Mouse (Mus musculus) CH12F3 (cell line): ENCODE data around the gene Glra4.
"Not testable (repeated sequence)": the region's sequence is repeated elsewhere in the genome, so short reads cannot be mapped to it uniquely, and the experiment has no call there.

Experiments used
- in situ Hi-C: fragments of 300-500 bp; cut with MboI; formaldehyde crosslinking; loops from 2 replicates; pipeline ENCODE4 v1.14.3; 2020; ENCODE audit warnings: low sequenced_read_pairs

Gene Glra4

DNA sequence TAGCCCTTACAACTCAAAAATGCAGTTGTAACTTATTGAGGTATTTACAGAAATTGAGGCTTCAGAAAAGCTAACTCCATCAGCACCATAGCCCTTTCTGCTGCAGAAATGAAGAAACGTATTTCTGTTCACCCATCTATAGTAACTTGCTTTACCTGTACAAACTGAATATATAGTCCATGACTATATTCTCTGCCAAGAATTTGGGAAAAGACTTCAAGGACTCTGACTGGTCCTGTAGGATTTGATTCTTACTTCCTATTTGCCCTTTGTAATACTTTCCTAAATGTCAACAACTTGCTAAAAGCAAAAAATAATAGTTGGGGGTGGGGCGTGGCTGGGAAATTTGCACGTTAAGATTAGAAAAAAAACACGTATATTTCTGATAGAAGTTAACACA, 47.9 kb downstream of the Glra4 start:
- in situ Hi-C loops = no loop called here

- in situ Hi-C loops = not testable (repeated sequence)
Measured at GRCm38 (mm10) chrX:136714742-136715474, 65.0 kb downstream of the Glra4 start.

GRCm38 (mm10) chrX:136708782-136709181, 71.2 kb downstream of the Glra4 start:
- in situ Hi-C loops = no loop called here

DNA sequence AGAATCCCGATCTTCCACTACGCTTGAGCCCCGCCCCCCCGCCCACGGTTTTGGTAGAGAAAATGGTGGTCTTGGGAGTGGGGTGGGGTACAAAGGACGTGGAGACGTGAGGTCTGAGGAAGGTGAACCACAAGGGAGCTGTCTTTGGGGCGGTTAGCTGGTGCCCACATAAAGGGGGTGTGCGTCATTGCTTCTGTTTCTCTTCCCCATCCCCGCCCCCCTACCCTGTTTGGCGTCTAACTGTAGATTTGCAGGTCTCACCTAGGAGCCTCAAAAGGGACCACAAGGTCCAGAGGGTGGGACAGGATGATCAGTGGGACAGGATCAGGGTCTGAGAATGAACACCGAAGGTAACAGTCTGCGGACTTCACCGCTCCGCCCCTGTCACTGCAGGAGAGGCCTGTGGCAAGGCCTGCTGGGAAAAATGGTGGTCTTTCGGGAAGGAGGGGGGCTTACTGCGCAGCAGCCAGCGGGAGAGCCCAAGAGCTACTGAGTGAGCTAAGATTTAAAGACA, 71.7 kb downstream of the Glra4 start:
- in situ Hi-C loops = no loop called here
